Mouse (Mus musculus) adrenal gland, postnatal 25 days (tissue): ENCODE measurements at regions not wholly inside any gene's neighbourhood (a gene's known extent, or its start where the extent isn't known, plus 50 kb on each side); places are given as distances from the start of the nearest gene placed in this dataset.
A peak's percentile ranks its signal among the peaks of the same experiment; 100 is the strongest.

Experiments used
- DNase-seq: peaks from one replicate; pipeline ENCODE4 v3.0.0; 2021; ENCODE audit warnings: mixed read lengths

GRCm38 (mm10) chr19:36178828-36179251 lies 58.9 kb upstream of the Ankrd1 start:
- no peak for DNase-seq

- no peak for DNase-seq
These were observed 60.4 kb upstream of the Ankrd1 start for GRCm38 (mm10) chr19:36180329-36180728.

GRCm38 (mm10) chr19:36181535-36181934 lies 61.6 kb upstream of the Ankrd1 start:
- no peak for DNase-seq

GRCm38 (mm10) chr19:36183127-36183526 lies 63.2 kb upstream of the Ankrd1 start:
- DNase-seq = peak; percentile 34

GRCm38 (mm10) chr19:36189662-36190061 lies 69.8 kb upstream of the Ankrd1 start:
- DNase-seq = no peak

GRCm38 (mm10) chr19:36191641-36192040 lies 71.7 kb upstream of the Ankrd1 start:
- no peak for DNase-seq

- no peak for DNase-seq
These were observed 84.4 kb upstream of the Ankrd1 start for GRCm38 (mm10) chr19:36204269-36204668.

GRCm38 (mm10) chr19:36204965-36205718 lies 85.2 kb upstream of the Ankrd1 start:
- no peak for DNase-seq

GRCm38 (mm10) chr19:36207735-36208288 lies 87.9 kb upstream of the Ankrd1 start:
- DNase-seq = no peak

- no peak for DNase-seq
These were observed 88.5 kb upstream of the Ankrd1 start for GRCm38 (mm10) chr19:36208419-36208818.

- no peak for DNase-seq
These were observed 93.6 kb upstream of the Ankrd1 start for GRCm38 (mm10) chr19:36213461-36213860.

GRCm38 (mm10) chr19:36214188-36214968 lies 94.5 kb upstream of the Ankrd1 start:
- DNase-seq = peak; percentile 61

- no peak for DNase-seq
These were observed 97.3 kb upstream of the Ankrd1 start for GRCm38 (mm10) chr19:36217177-36217576.

GRCm38 (mm10) chr19:36217605-36218004 lies 97.7 kb upstream of the Ankrd1 start:
- DNase-seq = no peak

- no peak for DNase-seq
These were observed 99.0 kb upstream of the Ankrd1 start for GRCm38 (mm10) chr19:36218921-36219320.

GRCm38 (mm10) chr19:36221104-36221503 lies 101.2 kb upstream of the Ankrd1 start:
- DNase-seq = no peak

- DNase-seq = no peak
These were observed 101.7 kb upstream of the Ankrd1 start for GRCm38 (mm10) chr19:36221596-36221995.

- no peak for DNase-seq
These were observed 102.3 kb upstream of the Ankrd1 start for GRCm38 (mm10) chr19:36222198-36222597.

GRCm38 (mm10) chr19:36224518-36224917 lies 104.6 kb upstream of the Ankrd1 start:
- DNase-seq = no peak

- no peak for DNase-seq
These were observed 105.7 kb upstream of the Ankrd1 start for GRCm38 (mm10) chr19:36225612-36226011.

- no peak for DNase-seq
These were observed 107.7 kb upstream of the Ankrd1 start for GRCm38 (mm10) chr19:36227418-36228160.

GRCm38 (mm10) chr19:36229315-36229714 lies 109.4 kb upstream of the Ankrd1 start:
- DNase-seq = no peak

GRCm38 (mm10) chr19:36229941-36230340 lies 110.0 kb upstream of the Ankrd1 start:
- no peak for DNase-seq
